Mouse (Mus musculus): ENCODE data around the gene Vps11. TPM values are rescaled to one million over a fixed set of nuclear protein-coding genes. Genes with fewer than 3 reads are reported as not detected.
"Not testable (repeated sequence)": the region's sequence is repeated elsewhere in the genome, so short reads cannot be mapped to it uniquely, and the experiment has no call there.

The Vps11 gene
- polyA plus RNA-seq, 1 experiment from 2014 or later, result 14.4 TPM

- Histone ChIP-seq H3K4me1 (ENCODE audit: control insufficient read depth, low read depth, low read length) (peaks cover 27% of the 10 kb centered on the region), H3K4me2 (ENCODE audit: low read depth, low read length) (peak overlapping the region; percentile 84; the same call in 1 of the 2 replicates)
- H3K36me3 ChIP-seq (ENCODE audit: control insufficient read depth, insufficient read depth); H3K9me3 ChIP-seq (replicated peaks; ENCODE audit: control insufficient read depth, low read length); H3K4me3 ChIP-seq (ENCODE audit: low read depth, low read length); H3K27me3 ChIP-seq (ENCODE audit: control insufficient read depth, insufficient read depth, low read depth, low read length); H3K27ac ChIP-seq (ENCODE audit: low read length); H3K9ac ChIP-seq (ENCODE audit: low read depth, low read length); ATAC-seq (ENCODE audit: low read depth): not testable (repeated sequence)
- 62% methylated on average over 7 of the region's 8 CpGs for WGBS (ENCODE audit: insufficient replicate concordance)
Measured at GRCm38 (mm10) chr9:44325032-44325767, 36.3 kb downstream of the Vps11 start.

- WGBS (ENCODE audit: insufficient replicate concordance), result 80% methylated on average over 6 of the region's 6 CpGs
- H3K27me3 ChIP-seq (ENCODE audit: control insufficient read depth, insufficient read depth, low read depth, low read length), result no peaks in the 10 kb centered on the region
- peaks cover 29% of the 10 kb centered on the region for H3K4me1 ChIP-seq (ENCODE audit: control insufficient read depth, low read depth, low read length)
- peaks cover 3% of the 10 kb centered on the region; the same call in 1 of the 2 replicates for H3K36me3 ChIP-seq (ENCODE audit: control insufficient read depth, insufficient read depth)
- H3K4me2 ChIP-seq (ENCODE audit: low read depth, low read length), result no peak overlapping the region
- H3K9ac ChIP-seq (ENCODE audit: low read depth, low read length), result no peak overlapping the region
- no peak overlapping the region for H3K4me3 ChIP-seq (ENCODE audit: low read depth, low read length)
- H3K9me3 ChIP-seq (replicated peaks; ENCODE audit: control insufficient read depth, low read length), result no peaks in the 10 kb centered on the region
- no peak for ATAC-seq (ENCODE audit: low read depth)
- H3K27ac ChIP-seq (ENCODE audit: low read length), result no peak overlapping the region
Measured at GRCm38 (mm10) chr9:44324147-44324546, 37.3 kb downstream of the Vps11 start.

GRCm38 (mm10) chr9:44323656-44324055 is 37.8 kb downstream of the Vps11 start:
- H3K27ac ChIP-seq (ENCODE audit: low read length), result not testable (repeated sequence)

GRCm38 (mm10) chr9:44320799-44321133 is 40.7 kb downstream of the Vps11 start:
- H3K9me3 ChIP-seq (replicated peaks; ENCODE audit: control insufficient read depth, low read length), result no peaks in the 10 kb centered on the region
- peak overlapping the region; percentile 68 for H3K9ac ChIP-seq (ENCODE audit: low read depth, low read length)
- H3K27ac ChIP-seq (ENCODE audit: low read length), result peak overlapping the region; percentile 82
- WGBS (ENCODE audit: insufficient replicate concordance), result 29% methylated on average over 6 of the region's 6 CpGs
- no peaks in the 10 kb centered on the region for H3K27me3 ChIP-seq (ENCODE audit: control insufficient read depth, insufficient read depth, low read depth, low read length)
- H3K4me3 ChIP-seq (ENCODE audit: low read depth, low read length), result peak overlapping the region; percentile 97
- peak overlapping the region; percentile 91 for H3K4me2 ChIP-seq (ENCODE audit: low read depth, low read length)
- ATAC-seq (ENCODE audit: low read depth), result no peak
- peaks cover 33% of the 10 kb centered on the region for H3K4me1 ChIP-seq (ENCODE audit: control insufficient read depth, low read depth, low read length)
- peaks cover 11% of the 10 kb centered on the region for H3K36me3 ChIP-seq (ENCODE audit: control insufficient read depth, insufficient read depth)

More at GRCm38 (mm10) chr9:44323656-44324055, 37.8 kb downstream of the Vps11 start:
- H3K27me3 ChIP-seq (ENCODE audit: control insufficient read depth, insufficient read depth, low read depth, low read length); H3K4me2 ChIP-seq (ENCODE audit: low read depth, low read length); ATAC-seq (ENCODE audit: low read depth); H3K9me3 ChIP-seq (replicated peaks; ENCODE audit: control insufficient read depth, low read length); H3K36me3 ChIP-seq (ENCODE audit: control insufficient read depth, insufficient read depth); H3K4me3 ChIP-seq (ENCODE audit: low read depth, low read length); H3K9ac ChIP-seq (ENCODE audit: low read depth, low read length): not testable (repeated sequence)
- H3K4me1 ChIP-seq (ENCODE audit: control insufficient read depth, low read depth, low read length), result peaks cover 34% of the 10 kb centered on the region
- 87% methylated on average over 4 of the region's 4 CpGs for WGBS (ENCODE audit: insufficient replicate concordance)

- Histone ChIP-seq H3K9me3 (replicated peaks; ENCODE audit: control insufficient read depth, low read length) (no peaks in the 10 kb centered on the region), H3K36me3 (ENCODE audit: control insufficient read depth, insufficient read depth) (peaks cover 17% of the 10 kb centered on the region), H3K4me3 (ENCODE audit: low read depth, low read length) (peak within 1 kb of the TSS; percentile 97), H3K4me2 (ENCODE audit: low read depth, low read length) (peak within 1 kb of the TSS; percentile 91), H3K27ac (ENCODE audit: low read length) (peak within 1 kb of the TSS; percentile 87), H3K27me3 (ENCODE audit: control insufficient read depth, insufficient read depth, low read depth, low read length) (no peaks in the 10 kb centered on the region), H3K4me1 (ENCODE audit: control insufficient read depth, low read depth, low read length) (peaks cover 32% of the 10 kb centered on the region), H3K9ac (ENCODE audit: low read depth, low read length) (peak within 1 kb of the TSS; percentile 98)
- peak; percentile 97 for ATAC-seq (ENCODE audit: low read depth)
- WGBS (ENCODE audit: insufficient replicate concordance), result under 1% methylated on average over 67 of the region's 67 CpGs
Measured at GRCm38 (mm10) chr9:44319887-44320798, 41.3 kb downstream of the Vps11 start, which contains the start of gene C2cd2l. Gene C2cd2l (minus strand): TSS chr9:44320285.

GRCm38 (mm10) chr9:44319105-44319886 is 42.2 kb downstream of the Vps11 start:
- no peaks in the 10 kb centered on the region for H3K9me3 ChIP-seq (replicated peaks; ENCODE audit: control insufficient read depth, low read length)
- peak overlapping the region; percentile 98 for H3K9ac ChIP-seq (ENCODE audit: low read depth, low read length)
- H3K4me3 ChIP-seq (ENCODE audit: low read depth, low read length), result peak overlapping the region; percentile 97
- H3K36me3 ChIP-seq (ENCODE audit: control insufficient read depth, insufficient read depth), result peaks cover 25% of the 10 kb centered on the region
- peak overlapping the region; percentile 87 for H3K27ac ChIP-seq (ENCODE audit: low read length)
- H3K4me1 ChIP-seq (ENCODE audit: control insufficient read depth, low read depth, low read length), result peaks cover 30% of the 10 kb centered on the region
- 3% methylated on average over 37 of the region's 37 CpGs for WGBS (ENCODE audit: insufficient replicate concordance)
- ATAC-seq (ENCODE audit: low read depth), result peak; percentile 4
- no peaks in the 10 kb centered on the region for H3K27me3 ChIP-seq (ENCODE audit: control insufficient read depth, insufficient read depth, low read depth, low read length)
- peak overlapping the region; percentile 85 for H3K4me2 ChIP-seq (ENCODE audit: low read depth, low read length)

- H3K4me3 ChIP-seq (ENCODE audit: low read depth, low read length), result peak overlapping the region; percentile 97
- no peaks in the 10 kb centered on the region for H3K27me3 ChIP-seq (ENCODE audit: control insufficient read depth, insufficient read depth, low read depth, low read length)
- H3K9ac ChIP-seq (ENCODE audit: low read depth, low read length), result peak overlapping the region; percentile 98
- H3K4me1 ChIP-seq (ENCODE audit: control insufficient read depth, low read depth, low read length), result peaks cover 30% of the 10 kb centered on the region
- peak overlapping the region; percentile 85 for H3K4me2 ChIP-seq (ENCODE audit: low read depth, low read length)
- H3K27ac ChIP-seq (ENCODE audit: low read length), result peak overlapping the region; percentile 87
- ATAC-seq (ENCODE audit: low read depth), result no peak
- WGBS (ENCODE audit: insufficient replicate concordance), result 28% methylated on average over 3 of the region's 3 CpGs
- H3K36me3 ChIP-seq (ENCODE audit: control insufficient read depth, insufficient read depth), result peaks cover 31% of the 10 kb centered on the region
- H3K9me3 ChIP-seq (replicated peaks; ENCODE audit: control insufficient read depth, low read length), result no peaks in the 10 kb centered on the region
Measured at GRCm38 (mm10) chr9:44318826-44319095, 42.7 kb downstream of the Vps11 start.

- no peaks in the 10 kb centered on the region for H3K9me3 ChIP-seq (replicated peaks; ENCODE audit: control insufficient read depth, low read length)
- peak overlapping the region; percentile 85 for H3K4me2 ChIP-seq (ENCODE audit: low read depth, low read length)
- peak overlapping the region; percentile 97 for H3K4me3 ChIP-seq (ENCODE audit: low read depth, low read length)
- peak overlapping the region; percentile 98 for H3K9ac ChIP-seq (ENCODE audit: low read depth, low read length)
- ATAC-seq (ENCODE audit: low read depth), result no peak
- H3K27ac ChIP-seq (ENCODE audit: low read length), result peak overlapping the region; percentile 87
- peaks cover 36% of the 10 kb centered on the region for H3K36me3 ChIP-seq (ENCODE audit: control insufficient read depth, insufficient read depth)
- peaks cover 30% of the 10 kb centered on the region for H3K4me1 ChIP-seq (ENCODE audit: control insufficient read depth, low read depth, low read length)
- no peaks in the 10 kb centered on the region for H3K27me3 ChIP-seq (ENCODE audit: control insufficient read depth, insufficient read depth, low read depth, low read length)
- WGBS (ENCODE audit: insufficient replicate concordance), result 58% methylated on average over 5 of the region's 5 CpGs
Measured at GRCm38 (mm10) chr9:44318076-44318825, 43.2 kb downstream of the Vps11 start.

Measured in liver, embryonic 16.5 days (tissue).